Mouse (Mus musculus) kidney, postnatal 0 days (tissue): ENCODE results near the gene Smcr8. TPM values are rescaled to one million over a fixed set of nuclear protein-coding genes. Genes with fewer than 3 reads are reported as not detected.
A peak's percentile ranks its signal among the peaks of the same experiment; 100 is the strongest.

Source experiments
- ATAC-seq: fragments of 200-750 bp; cut with Nextera tagmentation; replicated peaks from 2 replicates; pipeline ENCODE4 v1.8.0; 2017; ENCODE audit warnings: low read depth, moderate number of reproducible peaks, moderate TSS enrichment, moderate library complexity; ENCODE audit not compliant: low FRiP score
- DNase-seq: peaks from one replicate; pipeline ENCODE4 v3.0.0-alpha.2; 2016; ENCODE audit warnings: low spot score
- H3K27ac ChIP-seq: fragments of 300-500 bp; sonication (generic); 2 replicates; pipeline ENCODE4 v1.5.1; 2014; ENCODE audit warnings: mild to moderate bottlenecking
- H3K27me3 ChIP-seq: fragments of 300-500 bp; sonication (generic); 2 replicates; pipeline ENCODE4 v1.6.1; 2014; ENCODE audit warnings: low read length, mixed read lengths; ENCODE audit not compliant: insufficient read depth
- H3K36me3 ChIP-seq: fragments of 300-500 bp; sonication (generic); 2 replicates; pipeline ENCODE4 v1.6.1; 2014; ENCODE audit warnings: low read length, mixed read lengths; ENCODE audit not compliant: insufficient read depth
- H3K4me1 ChIP-seq: fragments of 300-500 bp; sonication (generic); replicated peaks from 2 replicates; pipeline ENCODE4 v1.6.1; 2014; ENCODE audit warnings: antibody characterized with exemption, low read length, mixed read lengths; ENCODE audit not compliant: insufficient read depth
- H3K4me2 ChIP-seq: fragments of 300-500 bp; sonication (generic); 2 replicates; pipeline ENCODE4 v1.6.1; 2014; ENCODE audit warnings: mild to moderate bottlenecking, low read length, moderate library complexity, mixed read lengths
- H3K4me3 ChIP-seq: fragments of 300-500 bp; sonication (generic); replicated peaks from 2 replicates; pipeline ENCODE4 v1.5.1; 2014; ENCODE audit warnings: low read depth, low read length
- H3K9ac ChIP-seq: fragments of 300-500 bp; sonication (generic); 2 replicates; pipeline ENCODE4 v1.6.1; 2014; ENCODE audit warnings: low read depth, low read length
- H3K9me3 ChIP-seq: fragments of 300-500 bp; sonication (generic); replicated peaks from 2 replicates; pipeline ENCODE4 v1.6.1; 2016; ENCODE audit warnings: low read length, inconsistent platforms, mixed read lengths
- CTCF ChIP-seq: IDR thresholded peaks from 2 replicates; pipeline ENCODE4 v1.5.1; 2016; ENCODE audit warnings: antibody characterized with exemption, low read depth, mild to moderate bottlenecking, moderate library complexity
- WGBS: fragments of 180-500 bp; shearing (Covaris S2); extraction: QIAGEN DNeasy Blood & Tissue Kit; methylation state at CpG from one replicate; pipeline ENCODE4 v1.1.7; 2014; 5-methylcytosine and 5-hydroxymethylcytosine counted together
- polyA plus RNA-seq: library from polyadenylated mRNA; unstranded; fragments of >200 nt; fragmentation: Nextera tagmentation; extraction: Ambion mirVana; gene quantifications from 2 replicates; pipeline ENCODE4 v1.2.1, GENCODE M21; 2015

The Smcr8 gene
- polyA plus RNA-seq, 1 experiment from 2014 or later: 4.0 TPM

GRCm38 (mm10) chr11:60735191-60735590 is 42.1 kb upstream of the Smcr8 start:
- ATAC-seq (no peak), DNase-seq (no peak)
- 72% methylated on average over 5 of the region's 5 CpGs for WGBS
- H3K4me2 ChIP-seq: no peak overlapping the region
- H3K9ac ChIP-seq: no peak overlapping the region
- no peaks in the 10 kb centered on the region for H3K27me3 ChIP-seq
- H3K4me1 ChIP-seq: no peaks in the 10 kb centered on the region
- H3K9me3 ChIP-seq: no peaks in the 10 kb centered on the region
- no peak overlapping the region for H3K27ac ChIP-seq
- no peak overlapping the region for H3K4me3 ChIP-seq
- peaks cover 19% of the 10 kb centered on the region for H3K36me3 ChIP-seq
- peak; percentile 45 for TF ChIP-seq CTCF

DNA sequence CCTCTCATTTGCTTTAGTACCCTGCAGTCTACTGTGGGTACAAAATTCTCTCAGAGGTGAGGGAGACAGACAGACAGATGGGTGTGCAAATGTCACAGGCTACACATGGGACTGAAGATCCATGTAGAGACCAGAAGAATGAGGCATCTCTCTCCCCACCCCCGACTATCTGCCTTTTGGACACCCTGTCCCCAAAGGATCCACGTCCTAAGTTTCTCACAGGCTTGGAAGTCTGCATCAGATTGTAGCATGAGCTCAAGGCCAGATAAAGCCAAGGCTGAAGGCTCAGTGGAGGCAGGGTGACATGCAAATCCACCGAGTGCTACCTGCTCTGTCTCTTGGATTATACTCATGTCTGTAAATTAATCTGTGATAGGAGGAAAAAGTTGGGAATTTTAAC is 40.8 kb upstream of the Smcr8 start:
- TF ChIP-seq CTCF: no peak
- WGBS: 80% methylated on average over 3 of the region's 3 CpGs
- Histone ChIP-seq H3K4me3 (no peak overlapping the region), H3K27me3 (no peaks in the 10 kb centered on the region), H3K27ac (no peak overlapping the region), H3K9me3 (no peaks in the 10 kb centered on the region), H3K9ac (no peak overlapping the region), H3K4me2 (no peak overlapping the region), H3K4me1 (no peaks in the 10 kb centered on the region), H3K36me3 (peaks cover 21% of the 10 kb centered on the region; the same call in 1 of the 2 replicates)
- no peak for ATAC-seq
- no peak for DNase-seq

- no peaks in the 10 kb centered on the region for H3K4me1 ChIP-seq
- H3K9me3 ChIP-seq: no peaks in the 10 kb centered on the region
- H3K27ac ChIP-seq: no peak overlapping the region
- no peak for ATAC-seq
- H3K4me3 ChIP-seq: no peak overlapping the region
- peaks cover 24% of the 10 kb centered on the region for H3K36me3 ChIP-seq
- no peak for TF ChIP-seq CTCF
- H3K27me3 ChIP-seq: no peaks in the 10 kb centered on the region
- no peak overlapping the region for H3K4me2 ChIP-seq
- no peak overlapping the region for H3K9ac ChIP-seq
- no peak for DNase-seq
Observed at GRCm38 (mm10) chr11:60737450-60737849, 39.9 kb upstream of the Smcr8 start.

DNA sequence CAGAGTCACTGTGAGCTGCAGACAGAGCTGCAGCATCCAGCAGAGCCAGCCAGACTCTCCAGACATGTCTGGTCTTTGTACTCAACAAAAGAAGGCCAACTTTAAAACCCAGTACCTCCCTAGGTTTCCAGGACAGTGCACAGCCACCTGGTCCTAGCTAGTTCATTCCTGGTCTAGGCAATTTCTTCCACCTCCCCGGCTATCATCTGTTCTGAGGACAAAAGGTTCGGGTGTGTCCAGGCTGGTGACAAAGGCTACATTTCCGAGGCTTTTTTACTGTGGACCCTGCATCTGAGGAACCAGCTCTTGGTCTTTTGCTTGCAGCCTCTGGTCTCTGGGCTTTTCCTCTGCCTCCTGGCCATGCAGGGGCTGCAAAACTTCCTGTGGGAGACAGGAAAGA is 37.0 kb upstream of the Smcr8 start:
- 83% methylated on average over 3 of the region's 3 CpGs for WGBS
- H3K36me3 ChIP-seq: peaks cover 42% of the 10 kb centered on the region
- H3K4me2 ChIP-seq: no peak overlapping the region
- ATAC-seq: no peak
- H3K27ac ChIP-seq: no peak overlapping the region
- no peaks in the 10 kb centered on the region for H3K27me3 ChIP-seq
- no peak overlapping the region for H3K4me3 ChIP-seq
- H3K9ac ChIP-seq: no peak overlapping the region
- no peak for TF ChIP-seq CTCF
- no peak for DNase-seq
- H3K9me3 ChIP-seq: no peaks in the 10 kb centered on the region
- H3K4me1 ChIP-seq: no peaks in the 10 kb centered on the region

DNA sequence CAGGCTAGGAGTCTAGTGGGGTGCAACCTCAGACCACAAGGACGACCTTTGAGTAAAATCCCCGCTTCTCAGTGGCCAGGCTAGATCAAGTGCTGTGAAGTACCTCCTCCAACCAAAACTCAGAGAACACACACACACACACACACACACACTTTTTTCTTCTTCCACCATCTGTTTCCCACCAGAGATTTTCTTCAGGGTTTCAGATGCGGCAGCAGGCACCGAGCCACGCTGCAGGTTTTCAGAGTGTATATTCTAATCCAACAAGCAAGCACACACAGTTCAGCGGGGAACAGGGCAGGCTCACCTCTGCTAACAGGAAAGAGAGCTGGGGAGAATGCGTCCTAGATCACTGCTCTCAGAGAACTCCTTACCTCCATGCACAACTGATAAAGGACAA is 21.8 kb upstream of the Smcr8 start:
- Histone ChIP-seq H3K36me3 (peaks cover 60% of the 10 kb centered on the region), H3K27ac (no peak overlapping the region), H3K4me3 (no peak overlapping the region), H3K4me2 (no peak overlapping the region), H3K4me1 (no peaks in the 10 kb centered on the region), H3K9me3 (no peaks in the 10 kb centered on the region), H3K27me3 (no peaks in the 10 kb centered on the region), H3K9ac (no peak overlapping the region)
- TF ChIP-seq CTCF: no peak
- 94% methylated on average over 7 of the region's 7 CpGs for WGBS
- ATAC-seq (no peak), DNase-seq (no peak)

DNA sequence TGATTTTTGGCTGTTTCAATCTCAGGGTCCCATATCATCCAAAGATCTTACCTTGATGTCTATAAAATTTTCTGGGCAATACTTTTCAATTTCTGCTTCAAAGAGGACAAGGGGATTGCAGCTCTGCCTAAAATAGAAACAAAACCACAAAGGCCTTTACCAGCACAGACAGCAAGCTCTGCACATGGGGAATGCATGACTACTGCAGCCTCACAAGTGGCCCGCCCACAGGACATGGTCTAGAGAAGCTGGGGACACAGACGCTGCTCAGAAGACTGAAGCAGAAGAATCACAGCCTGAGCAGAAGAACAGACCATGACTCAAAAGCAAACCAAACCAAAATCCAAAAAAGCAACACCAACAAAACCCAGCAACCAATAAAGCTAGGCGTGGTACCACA is 15.6 kb upstream of the Smcr8 start:
- no peak for ATAC-seq
- Histone ChIP-seq H3K9ac (no peak overlapping the region), H3K27ac (no peak overlapping the region), H3K27me3 (no peaks in the 10 kb centered on the region), H3K9me3 (no peaks in the 10 kb centered on the region), H3K4me3 (no peak overlapping the region), H3K4me1 (no peaks in the 10 kb centered on the region), H3K36me3 (peaks cover 22% of the 10 kb centered on the region; the same call in 1 of the 2 replicates), H3K4me2 (no peak overlapping the region)
- DNase-seq: no peak
- 87% methylated on average over 3 of the region's 3 CpGs for WGBS
- TF ChIP-seq CTCF: no peak

DNA sequence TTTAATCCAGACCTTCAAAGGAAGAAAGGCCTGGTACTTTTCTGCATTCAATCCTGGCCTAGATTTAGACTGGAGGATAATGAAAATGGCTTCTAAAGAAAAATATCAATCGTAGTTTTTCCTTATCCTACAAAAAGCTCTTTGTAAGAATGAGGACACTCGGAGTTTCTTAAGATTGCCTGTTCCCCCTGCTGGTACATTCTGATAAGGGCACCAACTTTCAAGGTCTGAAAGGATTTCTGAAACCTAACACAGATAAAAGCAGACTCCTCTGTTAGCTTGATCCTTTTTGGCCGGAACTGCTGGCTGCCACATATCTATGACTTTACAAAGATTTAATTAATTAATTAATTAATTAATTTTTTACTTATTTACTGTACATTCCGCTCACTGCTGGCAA is 10.4 kb upstream of the Smcr8 start:
- no peaks in the 10 kb centered on the region for H3K27me3 ChIP-seq
- DNase-seq (peak; percentile 18), ATAC-seq (no peak)

More for the DNA sequence above, 10.4 kb upstream of the Smcr8 start:
- no peak overlapping the region for H3K4me3 ChIP-seq
- WGBS: 89% methylated on average over 4 of the region's 4 CpGs
- no peak overlapping the region for H3K9ac ChIP-seq
- H3K36me3 ChIP-seq: no peaks in the 10 kb centered on the region
- no peak overlapping the region for H3K4me2 ChIP-seq
- peak; percentile 39 for TF ChIP-seq CTCF
- no peaks in the 10 kb centered on the region for H3K4me1 ChIP-seq
- no peaks in the 10 kb centered on the region for H3K9me3 ChIP-seq
- no peak overlapping the region for H3K27ac ChIP-seq
